Mouse (Mus musculus) stomach, postnatal 0 days (tissue): ENCODE measurements around the gene Otx1. TPM values are rescaled to one million over a fixed set of nuclear protein-coding genes. Genes with fewer than 3 reads are reported as not detected.

Experiments
- ATAC-seq: fragments of 200-750 bp; cut with Nextera tagmentation; 2 replicates; pipeline ENCODE4 v1.8.0; 2017; ENCODE audit not compliant: low FRiP score, low TSS enrichment
- DNase-seq: peaks from one replicate; pipeline ENCODE4 v3.0.0-alpha.2; 2016; ENCODE audit warnings: low spot score
- H3K27ac ChIP-seq: fragments of 300-500 bp; sonication (generic); replicated peaks from 2 replicates; pipeline ENCODE4 v1.5.1; 2014; ENCODE audit warnings: mild to moderate bottlenecking, control low read depth
- H3K27me3 ChIP-seq: fragments of 300-500 bp; sonication (generic); 2 replicates; pipeline ENCODE4 v1.6.1; 2014; ENCODE audit warnings: low read length; ENCODE audit not compliant: control insufficient read depth, insufficient read depth
- H3K36me3 ChIP-seq: fragments of 300-500 bp; sonication (generic); 2 replicates; pipeline ENCODE4 v1.6.1; 2014; ENCODE audit warnings: low read length, mixed read lengths; ENCODE audit not compliant: control insufficient read depth, insufficient read depth
- H3K4me1 ChIP-seq: fragments of 300-500 bp; sonication (generic); replicated peaks from 2 replicates; pipeline ENCODE4 v1.6.1; 2014; ENCODE audit warnings: antibody characterized with exemption; ENCODE audit not compliant: control insufficient read depth, insufficient read depth
- H3K4me2 ChIP-seq: fragments of 300-500 bp; sonication (generic); replicated peaks from 2 replicates; pipeline ENCODE4 v1.6.1; 2014; ENCODE audit warnings: low read depth, mild to moderate bottlenecking, control low read depth, moderate library complexity
- H3K4me3 ChIP-seq: fragments of 300-500 bp; sonication (generic); 2 replicates; pipeline ENCODE4 v1.5.1; 2014; ENCODE audit warnings: low read depth, low read length, control low read depth
- H3K9ac ChIP-seq: fragments of 300-500 bp; sonication (generic); 2 replicates; pipeline ENCODE4 v1.6.1; 2014; ENCODE audit warnings: mild to moderate bottlenecking, low read length, control low read depth, mixed read lengths
- H3K9me3 ChIP-seq: fragments of 300-500 bp; sonication (generic); 2 replicates; pipeline ENCODE4 v1.6.1; 2016; ENCODE audit warnings: low read length; ENCODE audit not compliant: control insufficient read depth
- CTCF ChIP-seq: IDR thresholded peaks from 2 replicates; pipeline ENCODE4 v1.5.1; 2016; ENCODE audit warnings: antibody characterized with exemption, low read depth, mild to moderate bottlenecking, moderate library complexity
- EP300 ChIP-seq: optimal IDR thresholded peaks from 2 replicates; pipeline ENCODE3; 2016; ENCODE audit warnings: antibody characterized with exemption
- WGBS: fragments of 180-500 bp; shearing (Covaris S2); extraction: QIAGEN DNeasy Blood & Tissue Kit; methylation state at CpG from one replicate; pipeline ENCODE4 v1.1.7; 2014; 5-methylcytosine and 5-hydroxymethylcytosine counted together
- polyA plus RNA-seq: library from polyadenylated mRNA; unstranded; fragments of >200 nt; fragmentation: Nextera tagmentation; extraction: Ambion mirVana; gene quantifications from 2 replicates; pipeline ENCODE4 v1.2.1, GENCODE M21; 2015

The Otx1 gene
- polyA plus RNA-seq, 1 experiment from 2014 or later = not detected

DNA sequence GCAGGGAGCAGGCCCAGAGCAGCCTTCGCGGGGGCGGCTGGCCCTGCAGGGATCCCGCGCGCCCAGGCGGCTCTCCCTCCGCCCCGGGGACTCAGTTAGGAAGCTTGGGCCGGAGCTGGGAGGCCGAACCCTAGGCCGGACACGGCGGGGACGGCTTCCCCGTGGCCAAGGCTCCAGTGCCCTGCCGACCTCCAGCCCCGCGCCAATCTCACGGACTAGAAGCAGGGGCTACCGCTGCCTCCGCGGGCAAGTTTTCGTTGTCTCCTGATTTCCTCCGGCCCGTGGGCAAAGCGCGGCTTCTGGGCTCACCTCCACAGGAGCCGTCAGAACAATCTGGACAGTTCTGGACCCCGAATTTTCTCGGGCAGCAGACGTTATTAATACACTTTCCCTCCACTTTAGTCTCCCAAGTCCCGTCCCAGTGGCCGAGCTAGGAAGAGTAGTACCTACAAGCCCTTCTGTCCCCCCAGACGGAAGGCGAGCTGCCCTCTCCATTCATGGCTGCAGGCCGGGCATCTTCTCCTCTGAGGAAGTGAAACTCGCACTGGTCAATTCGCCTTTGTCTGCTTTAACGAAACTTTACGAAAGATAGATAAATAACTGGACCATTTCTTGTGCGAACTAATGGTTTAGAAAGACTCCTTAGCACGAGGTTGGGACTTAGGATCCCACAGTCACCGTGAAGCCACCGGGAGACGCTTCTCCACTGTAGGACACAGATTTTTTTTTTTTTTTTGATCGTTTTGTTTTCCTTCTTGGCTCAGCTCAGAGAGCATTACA, 8.9 kb downstream of the Otx1 start:
- no peaks in the 10 kb centered on the region for H3K9me3 ChIP-seq
- DNase-seq = peak; percentile 50
- H3K4me1 ChIP-seq = no peaks in the 10 kb centered on the region; the same call in 1 of the 2 replicates
- no peak overlapping the region for H3K9ac ChIP-seq
- TF ChIP-seq CTCF = no peak
- TF ChIP-seq EP300 = no peak
- H3K27me3 ChIP-seq = peaks cover 19% of the 10 kb centered on the region
- 3% methylated on average over 39 of the region's 47 CpGs for WGBS
- 0 out of 2 replicates have a peak overlapping the region, but pooled peaks have one; percentile 8 for H3K4me3 ChIP-seq
- H3K4me2 ChIP-seq = no peak overlapping the region
- no peaks in the 10 kb centered on the region for H3K36me3 ChIP-seq
- H3K27ac ChIP-seq = no peak overlapping the region
- ATAC-seq = no peak; the same call in 1 of the 2 replicates

DNA sequence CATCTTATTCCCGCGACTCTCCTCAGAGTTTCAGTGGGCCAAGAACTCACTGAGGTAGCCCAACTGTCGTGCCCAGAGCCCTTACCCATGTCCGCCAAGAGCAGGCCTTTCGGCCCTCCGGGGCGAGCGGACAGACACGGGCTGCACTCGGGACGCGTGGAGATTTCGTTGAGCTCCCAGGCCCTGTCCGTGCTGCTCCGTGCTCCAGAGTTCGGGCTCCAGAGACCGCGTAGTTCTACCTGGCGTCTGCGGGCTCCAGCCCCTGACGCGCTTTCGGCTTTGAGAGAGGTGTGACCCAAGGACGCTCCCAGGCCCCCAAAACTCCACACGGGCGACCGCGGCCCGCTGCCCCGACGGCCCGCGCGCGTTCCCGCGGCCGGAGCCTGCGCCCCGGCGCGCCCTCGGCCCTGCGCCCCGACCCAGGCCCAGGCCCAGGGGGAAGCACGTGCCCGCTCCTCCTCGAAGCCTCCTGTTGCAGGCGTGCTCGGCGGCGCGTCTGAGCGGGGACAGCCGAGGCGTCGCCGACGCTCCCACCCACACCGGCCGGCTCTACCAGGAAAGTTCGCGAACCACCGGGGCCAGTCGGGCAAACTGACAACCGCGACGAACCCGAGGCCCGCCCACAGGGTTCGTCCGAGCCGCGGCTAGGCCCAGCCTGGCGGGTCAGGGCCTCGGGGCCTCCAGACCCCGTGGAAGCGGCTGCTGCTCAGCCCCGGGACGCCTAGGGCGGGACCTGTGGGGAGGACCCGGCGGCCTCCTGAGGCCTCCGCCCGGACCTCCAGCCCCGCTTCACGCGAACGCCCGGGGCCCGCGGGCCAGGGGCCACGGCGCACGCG, 9.7 kb downstream of the Otx1 start:
- TF ChIP-seq EP300 = no peak
- TF ChIP-seq CTCF = no peak
- no peaks in the 10 kb centered on the region; the same call in 1 of the 2 replicates for H3K4me1 ChIP-seq
- ATAC-seq (peak; percentile 41), DNase-seq (peak; percentile 35)
- no peaks in the 10 kb centered on the region for H3K36me3 ChIP-seq
- no peak overlapping the region; the same call in 1 of the 2 replicates for H3K4me2 ChIP-seq
- H3K9ac ChIP-seq = no peak overlapping the region
- H3K27ac ChIP-seq = no peak overlapping the region
- WGBS = 3% methylated on average over 77 of the region's 96 CpGs
- no peaks in the 10 kb centered on the region for H3K9me3 ChIP-seq
- H3K4me3 ChIP-seq = peak overlapping the region; percentile 8; the same call in 1 of the 2 replicates
- peaks cover 14% of the 10 kb centered on the region for H3K27me3 ChIP-seq

DNA sequence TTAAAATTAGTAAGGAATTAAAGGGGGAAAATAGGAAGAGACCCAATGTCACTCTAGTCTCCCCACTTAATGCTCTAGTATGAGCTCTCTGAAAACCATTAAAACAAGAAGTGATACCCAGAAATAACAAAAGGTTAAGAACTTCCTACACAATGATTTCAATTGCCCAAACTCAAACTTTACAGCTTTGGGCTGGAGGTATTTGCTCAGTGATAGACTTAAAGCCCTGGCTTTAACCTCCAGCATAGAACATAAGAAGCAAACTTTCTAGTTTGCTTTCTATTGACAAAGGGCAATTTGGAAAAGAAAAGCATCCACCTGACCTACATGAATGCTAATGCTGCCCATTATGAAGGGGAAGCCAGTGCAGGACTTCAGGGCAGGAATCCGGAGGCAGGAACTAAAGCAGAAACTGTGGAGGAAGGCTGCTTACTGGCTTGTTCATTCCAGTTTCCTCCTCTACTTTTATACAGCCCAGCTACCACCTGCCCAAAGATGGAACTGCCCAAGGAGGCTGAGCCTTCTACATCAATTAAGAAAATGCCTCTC, 14.2 kb downstream of the Otx1 start:
- Histone ChIP-seq H3K27me3 (peaks cover 12% of the 10 kb centered on the region; the same call in 1 of the 2 replicates), H3K4me1 (no peaks in the 10 kb centered on the region), H3K36me3 (no peaks in the 10 kb centered on the region), H3K9ac (no peak overlapping the region), H3K4me3 (no peak overlapping the region), H3K9me3 (no peaks in the 10 kb centered on the region), H3K4me2 (no peak overlapping the region), H3K27ac (no peak overlapping the region)
- ATAC-seq = no peak
- DNase-seq = no peak
- TF ChIP-seq CTCF (no peak), EP300 (no peak)
- WGBS = 71% methylated on average over 1 of the region's 1 CpGs

DNA sequence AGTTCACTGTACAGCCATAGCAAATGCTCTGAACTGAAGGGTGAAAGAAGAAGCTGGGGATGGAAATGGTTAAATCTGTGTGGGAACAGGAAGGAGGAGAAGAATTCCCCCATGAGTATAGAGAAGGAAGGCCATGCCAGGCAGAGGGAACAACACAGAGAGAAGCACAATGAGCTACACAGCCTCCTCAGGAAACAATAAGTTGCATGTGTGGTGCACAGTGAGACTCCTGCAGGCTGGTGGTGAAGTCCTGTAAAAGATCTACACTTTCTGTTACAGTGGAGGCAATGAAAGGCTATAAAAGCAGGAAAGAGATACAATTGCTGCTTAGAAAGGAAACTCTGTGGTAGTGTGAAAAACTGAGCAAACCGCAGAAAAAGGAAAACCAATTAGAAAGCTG, 17.6 kb downstream of the Otx1 start:
- no peak for ATAC-seq

DNA sequence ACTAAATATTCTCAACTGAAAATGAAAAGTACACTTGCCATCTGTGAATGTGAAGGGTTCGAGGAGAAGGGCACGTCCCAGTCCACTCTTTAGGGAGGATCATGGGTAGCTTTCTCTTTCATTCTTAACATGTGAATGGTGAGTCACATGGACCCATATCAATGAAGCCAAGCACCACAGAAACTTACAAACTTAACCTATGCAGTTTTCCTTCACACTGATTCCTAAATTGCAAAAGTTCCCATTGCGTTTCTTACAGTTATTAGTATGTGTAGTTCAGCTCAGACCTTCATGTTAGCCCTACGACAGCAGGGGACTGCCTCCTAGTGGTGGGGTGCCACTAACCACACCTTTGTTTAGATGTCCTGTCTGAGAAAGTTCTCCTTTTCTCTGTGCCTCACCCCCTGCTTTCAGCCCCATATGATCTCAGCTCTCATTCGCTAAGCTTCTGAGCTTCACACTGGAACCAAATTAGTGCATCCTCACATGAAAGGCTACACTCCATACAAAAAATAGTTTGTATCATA, 28.6 kb downstream of the Otx1 start:
- ATAC-seq (no peak), DNase-seq (peak; percentile 18)
- H3K36me3 ChIP-seq = no peaks in the 10 kb centered on the region
- no peak overlapping the region for H3K4me2 ChIP-seq
- no peaks in the 10 kb centered on the region for H3K9me3 ChIP-seq
- no peak overlapping the region for H3K9ac ChIP-seq
- H3K4me1 ChIP-seq = no peaks in the 10 kb centered on the region
- WGBS = 56% methylated on average over 5 of the region's 5 CpGs
- no peaks in the 10 kb centered on the region for H3K27me3 ChIP-seq
- H3K27ac ChIP-seq = no peak overlapping the region
- no peak overlapping the region for H3K4me3 ChIP-seq
- TF ChIP-seq CTCF (peak; percentile 59), EP300 (no peak)

More for the DNA sequence above, 17.6 kb downstream of the Otx1 start:
- no peaks in the 10 kb centered on the region for H3K36me3 ChIP-seq
- no peak overlapping the region for H3K4me3 ChIP-seq
- no peak for DNase-seq
- H3K9ac ChIP-seq = no peak overlapping the region
- no peaks in the 10 kb centered on the region for H3K9me3 ChIP-seq
- H3K27ac ChIP-seq = no peak overlapping the region
- TF ChIP-seq EP300 (no peak), CTCF (no peak)
- no peaks in the 10 kb centered on the region for H3K4me1 ChIP-seq
- H3K4me2 ChIP-seq = no peak overlapping the region
- peaks cover 8% of the 10 kb centered on the region; the same call in 1 of the 2 replicates for H3K27me3 ChIP-seq
- 71% methylated on average over 1 of the region's 1 CpGs for WGBS
